Mouse (Mus musculus): ENCODE measurements around the gene Apba3.
A peak's percentile ranks its signal among the peaks of the same experiment; 100 is the strongest.

Apba3 gene

DNA sequence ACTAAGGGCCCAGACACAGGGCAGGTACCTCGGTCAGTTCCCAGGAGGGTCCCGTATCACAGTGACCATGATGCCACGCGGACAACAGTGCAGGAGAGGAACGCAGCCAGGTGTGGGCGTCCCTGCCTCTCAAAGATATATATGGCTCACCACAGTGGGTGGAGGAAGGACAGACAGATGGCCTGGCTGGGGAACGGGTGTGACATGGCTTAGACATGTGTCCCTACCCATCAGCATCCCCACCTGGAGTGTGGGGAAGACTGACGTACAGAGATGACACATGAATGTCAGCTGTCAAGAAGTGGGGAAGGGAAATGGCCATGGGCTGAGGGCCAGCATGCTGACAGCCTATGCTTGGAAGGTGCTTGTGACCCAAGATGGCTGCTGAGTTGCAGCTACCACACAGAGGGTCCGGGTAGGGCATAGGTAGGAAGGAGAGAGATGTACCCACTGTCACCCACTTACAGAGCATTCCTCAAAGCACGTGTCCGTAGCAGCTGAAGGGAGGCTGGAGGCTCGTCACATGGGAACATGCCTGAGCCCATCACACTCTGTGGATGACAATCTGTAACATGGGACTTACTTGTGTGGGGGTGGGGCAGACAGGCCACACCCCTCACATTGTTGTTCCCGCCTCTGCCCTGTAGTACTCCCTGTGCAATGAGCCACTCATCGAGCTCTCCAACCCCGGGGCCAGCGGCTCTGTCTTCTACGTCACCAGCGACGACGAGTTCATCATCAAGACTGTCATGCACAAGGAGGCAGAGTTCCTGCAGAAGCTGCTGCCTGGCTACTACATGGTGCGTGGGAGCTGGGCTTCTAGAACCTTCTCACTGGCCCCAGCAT, 40.3 kb downstream of the Apba3 start:
- DNase-seq, result no peak

GRCm38 (mm10) chr10:81309571-81309970, 42.8 kb downstream of the Apba3 start:
- no peak for DNase-seq

GRCm38 (mm10) chr10:81313581-81313980, 46.8 kb downstream of the Apba3 start:
- no peak for DNase-seq

- no peak for DNase-seq
Observed at GRCm38 (mm10) chr10:81314201-81314600, 47.4 kb downstream of the Apba3 start.

DNA sequence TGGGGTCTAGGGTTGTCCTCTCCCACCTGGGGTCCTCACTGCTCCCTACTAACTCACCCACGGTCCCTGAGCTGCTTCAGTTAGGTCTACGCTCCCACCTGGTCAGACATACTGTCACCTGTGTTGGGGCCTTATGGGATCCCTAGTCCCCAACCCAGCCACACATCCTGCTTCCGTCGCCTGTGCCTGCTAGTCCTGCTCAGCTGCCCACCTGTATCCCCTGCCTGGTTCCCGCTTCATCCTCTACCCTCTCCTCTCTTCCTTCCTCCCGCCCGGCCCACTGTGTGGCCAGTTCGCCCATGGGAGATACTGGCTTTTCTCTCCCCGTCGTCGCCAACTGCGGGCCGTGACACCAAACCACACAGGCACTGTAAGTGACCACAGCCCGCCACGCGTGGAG, 48.8 kb downstream of the Apba3 start:
- DNase-seq, result no peak

DNA sequence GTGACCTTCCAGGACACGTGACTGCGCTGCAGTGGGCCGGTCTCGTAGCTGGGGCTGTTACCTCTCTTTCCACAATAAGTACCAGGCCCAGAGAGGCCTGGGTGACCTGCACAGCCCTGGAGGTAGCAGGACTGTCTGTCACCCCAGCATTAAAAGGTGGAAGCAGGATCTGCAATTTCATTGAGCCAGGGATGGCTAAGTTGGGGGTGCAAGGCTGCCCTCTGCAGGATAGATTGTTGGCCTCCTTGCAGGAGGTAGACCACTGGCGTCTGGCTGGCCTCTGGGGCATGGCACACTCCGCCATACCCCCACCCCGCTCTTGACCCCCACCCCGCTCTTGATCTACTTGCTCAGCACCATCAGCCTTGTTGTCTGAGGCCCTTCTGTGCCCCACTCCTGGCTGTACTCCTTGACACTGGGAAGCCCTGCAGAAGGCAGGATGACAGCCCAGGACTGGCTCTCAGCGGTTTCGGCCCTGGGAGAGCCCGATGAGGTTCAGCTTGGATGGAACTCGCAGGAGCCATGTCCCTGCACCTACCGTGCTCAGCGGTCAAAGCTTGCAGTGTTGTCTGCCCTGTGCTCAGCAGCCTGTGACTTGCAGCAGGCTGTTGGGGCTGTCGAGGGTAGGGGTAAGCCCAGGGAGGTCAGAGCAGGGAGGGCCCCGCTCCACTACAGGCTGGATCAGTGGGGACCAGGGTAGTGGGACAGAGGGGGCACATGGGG, 49.7 kb downstream of the Apba3 start:
- no peak for DNase-seq

GRCm38 (mm10) chr10:81317273-81317672, 50.5 kb downstream of the Apba3 start:
- peak; percentile 53 to 84 for DNase-seq

DNA sequence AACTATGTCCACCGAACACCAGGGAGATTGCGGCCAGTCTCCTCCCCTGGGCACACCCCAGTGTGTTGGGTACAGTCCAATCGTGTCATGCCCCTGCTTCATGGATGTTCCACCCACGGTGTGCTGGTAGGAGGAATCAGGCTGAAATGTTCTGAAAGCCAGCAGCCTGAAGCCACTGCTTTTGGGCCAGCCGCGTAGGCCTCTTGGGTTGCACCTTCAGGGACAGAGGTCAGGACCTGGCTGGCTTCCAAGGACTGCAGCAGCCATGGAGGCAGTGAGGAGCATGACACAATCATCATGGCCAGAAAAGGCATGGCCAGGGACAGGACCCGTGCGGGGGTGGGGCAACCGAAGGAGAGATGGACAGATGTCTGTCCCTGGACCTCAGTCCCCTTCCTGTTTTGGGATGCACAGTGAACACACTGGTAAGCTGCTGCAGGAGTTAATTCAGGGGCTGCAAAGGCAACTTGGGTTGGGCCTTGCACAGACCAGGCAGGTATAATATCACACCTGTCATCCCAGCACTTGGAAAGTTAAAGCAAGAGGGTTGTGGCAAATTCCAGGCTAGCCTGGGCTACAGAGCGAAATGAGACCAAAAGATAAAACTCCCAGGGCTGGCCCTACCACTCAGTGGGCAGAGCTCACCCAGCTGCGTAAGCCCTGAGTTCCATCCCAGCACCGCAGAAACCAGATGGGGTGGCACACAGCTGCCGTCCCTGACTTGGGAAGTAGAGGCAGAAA, 52.0 kb downstream of the Apba3 start:
- DNase-seq, result no peak

DNA sequence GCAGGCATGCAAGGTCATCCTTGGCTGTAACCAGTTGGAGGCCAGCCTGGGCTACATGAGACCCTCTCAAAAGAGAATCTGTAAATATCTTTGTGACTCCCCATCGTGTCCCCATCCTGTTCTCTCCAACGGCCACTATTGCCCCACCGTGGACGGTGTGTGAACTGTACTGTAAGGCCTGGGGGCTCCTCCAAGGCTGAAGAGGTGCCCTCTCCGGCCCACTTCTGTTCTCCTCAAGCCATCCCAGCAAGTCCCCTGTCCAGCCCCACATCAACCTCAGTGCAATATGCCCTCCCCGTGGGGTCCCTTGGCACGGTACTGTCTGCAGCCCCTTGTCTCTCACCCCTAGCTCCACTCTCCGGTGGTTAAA, 52.6 kb downstream of the Apba3 start:
- DNase-seq, result no peak

- DNase-seq, result peak in 1 of 2 experiments; percentile 97
Observed at GRCm38 (mm10) chr10:81319741-81320549, 53.2 kb downstream of the Apba3 start.

GRCm38 (mm10) chr10:81320550-81321347, 54.0 kb downstream of the Apba3 start, which contains the start of gene Cactin:
TSS of gene Cactin (plus strand) at chr10:81321103.
- DNase-seq, result peak; percentile 100

DNA sequence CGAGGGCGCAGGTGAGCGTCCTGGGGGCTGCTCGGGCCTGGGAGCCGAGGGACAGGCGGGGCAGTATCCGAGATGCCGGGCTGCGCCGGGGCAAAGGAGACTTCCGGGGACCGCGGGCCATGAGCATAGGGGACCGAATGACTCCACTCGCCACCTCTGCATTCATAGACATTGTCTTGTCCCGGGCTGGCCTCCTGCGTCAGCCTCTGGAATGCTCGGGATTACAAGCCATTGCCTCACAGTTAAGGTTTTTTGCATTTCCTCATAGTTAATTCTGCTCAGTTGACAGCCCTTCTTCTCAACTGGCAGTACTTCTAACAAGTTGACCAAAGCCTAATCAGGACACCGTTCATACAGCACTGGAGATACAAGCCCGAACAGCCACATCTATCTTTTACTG, 54.7 kb downstream of the Apba3 start:
- no peak for DNase-seq

DNA sequence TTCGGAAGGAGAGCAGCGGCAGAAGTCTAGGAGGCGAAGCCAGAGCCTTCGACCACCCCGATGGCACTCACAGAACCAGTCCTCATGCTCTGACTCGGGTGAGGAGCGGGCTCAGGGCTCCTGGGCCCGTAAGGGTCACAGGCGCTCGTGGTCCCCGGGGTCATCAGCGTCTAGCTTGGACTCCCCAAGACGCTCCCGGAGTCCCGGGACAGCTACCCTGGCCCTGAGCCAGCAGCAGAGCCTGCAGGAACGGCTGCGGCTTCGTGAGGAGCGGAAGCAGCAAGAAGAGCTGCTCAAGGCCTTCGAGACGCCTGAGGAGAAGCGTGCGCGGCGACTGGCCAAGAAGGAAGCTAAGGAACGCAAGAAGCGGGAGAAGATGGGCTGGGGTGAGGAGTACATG, 55.7 kb downstream of the Apba3 start:
- DNase-seq, result no peak
